Mouse (Mus musculus) testis, adult 2 months (tissue): ENCODE results near the gene Ube2l6. TPM values are rescaled to one million over a fixed set of nuclear protein-coding genes. Genes with fewer than 3 reads are reported as not detected.
"Not testable (repeated sequence)": the region's sequence is repeated elsewhere in the genome, so short reads cannot be mapped to it uniquely, and the experiment has no call there.

Experiments
- H3K27ac ChIP-seq: fragments of 200-500 bp; 2 replicates; pipeline ENCODE4 v1.5.1; 2012; ENCODE audit warnings: low read depth, low read length; ENCODE audit not compliant: control insufficient read depth, insufficient read depth
- H3K27me3 ChIP-seq: fragments of 200-500 bp; 2 replicates; pipeline ENCODE4 v1.6.1; 2012; ENCODE audit warnings: mild to moderate bottlenecking, low read length, moderate library complexity; ENCODE audit not compliant: control insufficient read depth, insufficient read depth
- H3K36me3 ChIP-seq: fragments of 200-500 bp; 2 replicates; pipeline ENCODE4 v1.6.1; 2012; ENCODE audit warnings: mild to moderate bottlenecking, low read length; ENCODE audit not compliant: control insufficient read depth, insufficient read depth
- H3K4me1 ChIP-seq: fragments of 200-500 bp; 2 replicates; pipeline ENCODE4 v1.6.1; 2012; ENCODE audit warnings: low read length; ENCODE audit not compliant: control insufficient read depth, insufficient read depth
- H3K4me3 ChIP-seq: fragments of 200-500 bp; 2 replicates; pipeline ENCODE4 v1.5.1; 2012; ENCODE audit warnings: low read depth, mild to moderate bottlenecking, low read length, moderate library complexity, mixed read lengths; ENCODE audit not compliant: control insufficient read depth
- CTCF ChIP-seq: fragments of 200-500 bp; IDR thresholded peaks from 2 replicates; pipeline ENCODE4 v1.5.1; 2012; ENCODE audit warnings: low read depth, mild to moderate bottlenecking, inconsistent platforms, low read length, moderate library complexity; ENCODE audit not compliant: control insufficient read depth, insufficient read depth, insufficient replicate concordance
- POLR2A ChIP-seq: fragments of 200-500 bp; IDR thresholded peaks from 2 replicates; pipeline ENCODE4 v1.6.1; 2012; ENCODE audit warnings: low read depth, mild to moderate bottlenecking, inconsistent platforms, low read length, moderate library complexity; ENCODE audit not compliant: control insufficient read depth
- polyA plus RNA-seq: library from polyadenylated mRNA; depleted of rRNA; stranded (reverse); fragments of >200 nt; gene quantifications from 2 replicates; pipeline ENCODE4 v1.2.3, GENCODE M21; 2012

Gene Ube2l6
- polyA plus RNA-seq, 1 experiment = 2.2 TPM

DNA sequence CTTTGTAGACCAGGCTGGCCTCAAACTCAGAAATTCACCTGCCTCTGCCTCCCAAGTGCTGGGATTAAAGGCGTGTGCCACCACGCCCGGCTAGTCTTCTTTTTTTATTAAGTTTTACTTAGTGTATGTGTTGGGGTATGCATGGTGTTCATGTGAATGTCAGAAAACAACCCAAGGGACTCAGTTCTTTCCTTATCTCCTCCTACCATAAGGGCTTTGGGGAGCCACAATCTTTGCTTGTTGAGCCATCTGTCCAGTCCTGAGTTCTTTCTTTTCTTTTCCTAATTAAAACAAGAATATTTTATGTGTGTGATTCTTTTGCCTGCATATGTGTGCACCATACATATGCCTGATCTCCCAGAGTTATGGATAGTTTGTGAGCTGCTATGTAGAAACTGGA lies 5.5 kb upstream of the Ube2l6 start:
- Histone ChIP-seq H3K36me3 (no peaks in the 10 kb centered on the region), H3K4me1 (peaks cover 6% of the 10 kb centered on the region), H3K27me3 (no peaks in the 10 kb centered on the region), H3K4me3 (no peak overlapping the region), H3K27ac (no peak overlapping the region)
- TF ChIP-seq CTCF (no peak), POLR2A (no peak)

DNA sequence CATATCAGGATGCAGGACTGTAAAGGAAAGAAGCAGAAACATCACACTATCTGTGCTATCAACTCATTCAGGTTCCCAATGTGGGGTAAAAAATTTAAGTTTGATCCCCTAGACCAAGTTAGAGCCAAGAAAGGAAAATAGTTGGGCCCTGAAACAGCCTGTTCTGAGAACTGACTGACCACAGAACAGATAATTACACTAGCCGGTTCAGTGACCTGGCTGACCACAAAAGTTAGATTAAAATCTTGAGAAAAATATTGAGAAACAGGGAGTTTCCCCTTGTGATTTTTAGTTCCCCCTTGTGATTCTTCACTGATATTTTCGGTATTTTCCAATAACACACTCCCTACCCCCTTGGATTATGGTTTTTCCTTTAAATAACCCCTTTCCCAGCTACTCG lies 4.8 kb upstream of the Ube2l6 start:
- H3K36me3 ChIP-seq = no peaks in the 10 kb centered on the region
- TF ChIP-seq CTCF = no peak
- TF ChIP-seq POLR2A = no peak

DNA sequence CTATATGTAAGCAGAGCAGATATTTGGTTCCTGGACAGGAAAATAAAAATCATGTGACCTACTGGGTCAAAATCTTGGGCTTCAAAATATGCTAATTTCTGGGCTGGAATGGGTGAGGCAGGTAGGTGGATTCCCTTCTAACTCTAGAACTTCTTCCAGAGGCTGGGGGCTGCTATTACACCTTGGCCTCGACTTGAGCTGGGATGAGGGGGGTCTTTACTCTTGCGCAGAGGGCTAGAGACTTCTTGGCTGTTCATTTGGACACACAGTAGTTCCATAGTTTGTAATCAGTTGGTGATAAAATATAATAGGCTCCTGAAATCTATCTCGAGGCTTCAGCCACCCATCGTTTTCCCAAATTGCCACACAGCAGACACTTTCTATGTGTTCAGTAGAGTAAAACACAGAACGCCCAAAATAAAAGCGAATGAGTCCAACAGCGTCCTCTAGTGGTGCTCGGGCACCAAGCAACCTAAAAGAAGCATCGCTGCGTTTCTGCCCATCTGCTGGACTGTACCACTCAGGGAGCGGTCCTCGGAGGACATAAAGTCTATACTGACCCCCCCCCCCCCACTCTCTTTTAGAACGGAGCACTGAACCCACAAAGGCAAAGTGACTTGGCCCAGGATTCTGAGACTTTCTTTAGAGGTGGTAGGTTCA lies 665 bp upstream of the Ube2l6 start:
- TF ChIP-seq POLR2A = no peak
- peak; percentile 85; the same call in 1 of the 2 replicates for TF ChIP-seq CTCF
- Histone ChIP-seq H3K4me1 (peaks cover 7% of the 10 kb centered on the region), H3K36me3 (no peaks in the 10 kb centered on the region), H3K27me3 (no peaks in the 10 kb centered on the region), H3K27ac (no peak overlapping the region), H3K4me3 (peak overlapping the region; percentile 61)

More for the DNA sequence above, 4.8 kb upstream of the Ube2l6 start:
- Histone ChIP-seq H3K27me3 (no peaks in the 10 kb centered on the region), H3K27ac (no peak overlapping the region), H3K4me3 (no peak overlapping the region), H3K4me1 (peaks cover 11% of the 10 kb centered on the region)

DNA sequence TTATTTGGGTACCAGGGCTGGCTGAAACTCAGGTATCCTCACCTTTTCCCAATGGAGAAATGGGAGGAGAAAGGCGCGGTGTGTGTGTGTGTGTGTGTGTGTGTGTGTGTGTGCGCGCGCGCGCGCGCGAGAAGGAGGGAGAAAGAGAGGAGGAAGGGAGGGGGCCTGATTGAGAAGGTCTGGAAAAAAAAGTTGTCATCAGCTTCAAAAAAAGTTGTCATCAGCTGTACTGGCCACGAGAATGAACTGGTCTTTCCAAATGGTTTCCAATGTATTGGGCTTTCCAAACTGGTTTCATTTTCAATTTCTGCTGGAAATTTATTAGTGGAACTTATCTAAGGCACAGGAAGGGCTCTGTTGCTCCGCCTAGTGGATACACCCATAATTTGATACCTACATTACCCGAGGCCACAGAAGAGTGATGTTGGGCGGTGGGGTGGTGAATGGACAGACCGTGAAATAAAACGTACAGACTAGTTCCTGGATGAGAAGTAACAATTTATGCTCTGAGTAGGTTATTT lies 473 bp downstream of the Ube2l6 start:
- Histone ChIP-seq H3K4me3 (peak overlapping the region; percentile 61), H3K27ac (peak overlapping the region; percentile 34; the same call in 1 of the 2 replicates), H3K4me1 (peaks cover 7% of the 10 kb centered on the region), H3K36me3 (no peaks in the 10 kb centered on the region), H3K27me3 (no peaks in the 10 kb centered on the region)
- TF ChIP-seq POLR2A (no peak), CTCF (no peak)

DNA sequence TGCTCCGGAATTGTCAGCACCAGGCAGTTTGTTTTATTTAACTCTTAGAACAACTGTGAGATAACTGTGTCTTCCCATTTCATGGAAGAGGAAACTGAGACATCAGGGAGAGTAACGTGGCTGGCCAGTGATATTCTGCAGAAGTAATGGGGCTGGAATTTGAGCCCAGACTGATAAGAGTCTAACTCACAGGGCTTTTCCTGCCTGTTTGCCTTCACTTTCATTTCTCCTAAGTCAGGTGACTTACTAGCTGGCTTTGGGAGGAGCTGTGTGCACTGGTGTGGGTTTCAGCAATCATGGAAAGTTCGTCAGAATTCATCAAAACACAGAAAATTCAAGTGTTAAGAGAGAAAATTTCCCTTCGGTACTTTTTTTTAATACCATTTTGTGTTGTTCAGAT lies 1.7 kb downstream of the Ube2l6 start:
- Histone ChIP-seq H3K4me1 (peaks cover 7% of the 10 kb centered on the region), H3K36me3 (no peaks in the 10 kb centered on the region), H3K27ac (no peak overlapping the region), H3K4me3 (no peak overlapping the region), H3K27me3 (no peaks in the 10 kb centered on the region)
- TF ChIP-seq CTCF (no peak), POLR2A (no peak)

DNA sequence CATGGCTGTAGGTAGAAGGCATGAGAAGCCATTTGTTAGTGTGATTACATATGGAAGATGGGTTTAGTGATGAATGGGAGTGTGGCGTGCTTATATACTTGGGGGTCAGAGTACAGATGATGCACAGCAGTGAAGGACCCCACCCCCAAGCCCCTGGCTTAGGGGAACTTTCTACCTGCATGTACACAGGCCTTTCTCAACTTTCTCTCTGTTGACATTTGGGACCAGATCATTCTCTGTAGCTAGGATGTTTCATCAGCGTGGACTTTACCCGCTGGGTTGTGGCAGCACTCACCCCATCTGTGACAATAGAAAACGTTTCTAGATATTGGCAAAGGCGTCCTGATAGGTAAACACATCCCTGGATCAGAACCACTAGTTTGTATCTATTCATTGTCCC lies 2.6 kb downstream of the Ube2l6 start:
- H3K36me3 ChIP-seq, H3K4me1 ChIP-seq, H3K27ac ChIP-seq, H3K4me3 ChIP-seq, H3K27me3 ChIP-seq: not testable (repeated sequence)

DNA sequence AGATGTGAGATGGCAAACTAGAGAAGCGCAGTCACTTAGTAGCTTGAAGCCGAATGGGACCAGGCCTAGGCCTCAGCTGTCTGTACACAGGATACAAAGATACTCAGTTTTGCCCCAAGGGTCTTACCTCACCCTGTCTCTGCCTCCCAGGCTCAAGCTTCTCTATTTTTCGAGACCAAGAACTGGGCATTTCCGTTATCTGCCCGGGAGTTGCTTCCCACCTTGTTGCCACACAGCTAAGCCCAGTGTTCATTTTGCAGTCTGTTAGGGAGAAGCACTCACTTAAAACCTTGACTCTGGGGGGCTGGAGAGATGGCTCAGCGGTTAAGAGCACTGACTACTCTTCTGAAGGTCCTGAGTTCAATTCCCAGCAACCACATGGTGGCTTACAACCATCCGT lies 5.3 kb downstream of the Ube2l6 start:
- TF ChIP-seq POLR2A = no peak
- TF ChIP-seq CTCF = no peak
- no peaks in the 10 kb centered on the region for H3K27me3 ChIP-seq
- H3K36me3 ChIP-seq = no peaks in the 10 kb centered on the region
- no peak overlapping the region for H3K27ac ChIP-seq
- peaks cover 1% of the 10 kb centered on the region for H3K4me1 ChIP-seq
- no peak overlapping the region for H3K4me3 ChIP-seq
